Mouse (Mus musculus) G1E-ER4 (cell line): Measurements from ENCODE around the gene Fosb. TPM values are rescaled to one million over a fixed set of nuclear protein-coding genes. Genes with fewer than 3 reads are reported as not detected.

Source experiments
- GATA1 ChIP-seq: IDR thresholded peaks from one replicate; pipeline ENCODE4 v1.8.0; 2012; ENCODE audit warnings: low read length, inconsistent platforms
- polyA plus RNA-seq: library from polyadenylated mRNA; stranded (reverse); fragments of >175 nt; gene quantifications from 2 replicates; pipeline ENCODE4 v1.2.3, GENCODE M21; 2012

Gene Fosb
- polyA plus RNA-seq, 1 experiment, result 0.52 TPM

GRCm38 (mm10) chr7:19318676-19319075, 8.8 kb upstream of the Fosb start:
- no peak for TF ChIP-seq GATA1

DNA sequence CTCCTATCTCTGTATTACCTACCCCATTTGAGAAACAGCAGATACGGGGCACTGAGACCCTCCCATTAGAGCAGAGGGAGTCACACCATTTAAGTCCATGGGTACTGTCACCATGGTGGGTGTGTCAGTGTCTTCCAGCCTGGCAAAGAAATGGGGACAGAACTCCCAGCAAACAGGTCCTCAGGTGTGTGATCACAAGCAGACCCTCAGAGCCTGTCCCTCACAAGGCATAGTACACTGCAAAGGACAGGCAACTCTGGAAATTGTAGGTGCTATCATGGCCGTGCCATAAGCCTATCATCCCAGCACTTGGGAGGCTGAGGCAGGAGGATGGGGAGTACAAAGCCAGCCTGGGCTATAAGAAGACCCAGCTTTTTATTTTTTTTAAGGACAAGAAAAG, 8.3 kb upstream of the Fosb start:
- TF ChIP-seq GATA1, result no peak

DNA sequence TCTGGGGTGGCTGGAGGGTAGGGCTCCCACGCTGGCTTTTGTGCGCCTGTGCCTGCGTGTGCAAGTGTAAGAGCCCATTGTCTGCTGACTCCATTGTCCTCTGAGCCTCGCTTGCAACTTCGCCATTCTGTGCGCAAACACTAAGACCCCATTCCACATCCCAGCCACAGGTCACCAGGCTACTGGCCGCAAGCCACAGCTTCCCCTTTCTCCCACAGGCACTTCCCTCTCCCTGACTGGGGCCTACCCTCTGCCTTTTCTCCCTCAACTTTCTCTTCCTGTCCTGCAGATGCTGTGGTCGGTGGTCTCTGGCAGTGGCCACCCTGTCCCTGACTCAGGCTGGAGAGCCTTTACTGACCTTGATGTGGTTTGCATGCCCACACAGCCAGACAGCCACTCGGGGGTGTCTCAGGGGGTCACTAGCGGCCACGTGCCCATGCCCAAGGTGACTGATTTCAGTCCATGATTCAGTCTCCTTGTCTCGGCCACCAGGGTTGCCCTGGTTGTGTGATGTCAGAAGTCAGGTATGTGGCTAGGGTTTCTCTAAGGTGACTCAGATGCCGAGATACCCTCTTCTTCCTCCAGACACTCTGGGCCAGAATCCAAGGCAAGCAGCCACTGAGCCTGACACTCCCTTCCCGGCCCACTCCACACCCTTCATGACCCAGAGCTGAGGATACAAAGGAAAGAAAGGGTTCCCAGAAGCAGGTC, 6.8 kb upstream of the Fosb start:
- no peak for TF ChIP-seq GATA1

- TF ChIP-seq GATA1, result no peak
These were observed 4.2 kb upstream of the Fosb start for GRCm38 (mm10) chr7:19314033-19314432.

DNA sequence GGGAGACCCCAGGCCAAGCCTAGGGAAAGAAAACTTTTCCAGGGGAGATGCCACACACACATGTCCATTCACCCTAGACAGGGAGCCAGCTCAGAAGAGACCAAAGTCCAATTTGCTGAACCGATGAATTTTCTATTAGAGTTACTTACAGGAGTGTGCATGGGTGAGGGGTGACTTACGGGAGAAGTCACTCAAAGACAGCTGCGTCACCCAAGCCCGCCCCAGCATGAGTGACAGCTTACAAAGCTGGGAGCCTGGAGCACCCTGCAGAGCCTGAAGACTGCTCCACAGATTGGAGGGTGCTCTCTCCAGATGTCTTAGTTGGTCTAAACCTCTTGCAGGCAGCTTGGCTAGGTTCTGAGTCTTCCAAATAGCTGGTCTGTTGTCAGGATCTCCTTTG, 2.1 kb upstream of the Fosb start:
- TF ChIP-seq GATA1, result no peak

- TF ChIP-seq GATA1, result no peak
These were observed 470 bp downstream of the Fosb start for GRCm38 (mm10) chr7:19309278-19309883.

DNA sequence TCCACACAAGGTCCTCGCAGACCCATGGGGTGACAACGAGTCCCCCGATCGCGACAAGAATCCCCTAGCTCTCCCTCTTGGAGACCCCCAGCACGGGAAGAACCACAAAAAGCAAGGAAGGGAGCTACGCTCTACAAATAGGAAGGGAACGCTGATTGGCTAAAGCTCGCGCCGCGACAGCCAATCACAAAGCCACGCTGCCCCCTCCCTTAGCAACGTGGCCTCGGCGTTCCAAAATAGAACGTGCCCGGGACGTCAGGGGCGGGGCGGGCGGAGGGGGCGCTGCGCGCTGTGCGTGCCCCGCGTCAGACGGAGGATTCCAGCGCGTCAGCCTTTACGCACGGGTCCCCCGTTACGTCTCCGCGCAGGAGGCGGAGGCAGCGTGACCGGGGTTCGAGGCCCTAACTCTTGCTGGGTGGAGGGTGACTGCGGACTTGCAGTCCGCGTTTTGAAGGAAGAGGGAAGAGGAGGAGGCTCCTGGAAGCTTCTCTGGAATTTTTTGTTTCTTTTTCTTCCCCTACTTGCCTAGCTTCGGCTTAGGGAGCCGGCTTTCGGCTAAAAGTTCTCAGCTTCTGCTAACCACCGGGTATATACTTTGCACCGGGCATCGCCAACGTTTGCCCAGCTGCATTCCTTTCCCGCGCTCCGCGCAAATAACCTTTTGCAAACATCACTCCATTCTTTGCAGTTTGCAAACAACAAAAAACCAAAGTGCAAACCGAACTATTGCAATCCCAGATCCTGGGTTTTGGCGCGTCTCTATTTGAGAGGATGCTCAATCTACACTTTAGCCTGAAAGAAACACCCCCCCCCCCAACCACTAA, 1.2 kb downstream of the Fosb start:
- no peak for TF ChIP-seq GATA1

- TF ChIP-seq GATA1, result no peak
These were observed 2.0 kb downstream of the Fosb start for GRCm38 (mm10) chr7:19307739-19308453.

DNA sequence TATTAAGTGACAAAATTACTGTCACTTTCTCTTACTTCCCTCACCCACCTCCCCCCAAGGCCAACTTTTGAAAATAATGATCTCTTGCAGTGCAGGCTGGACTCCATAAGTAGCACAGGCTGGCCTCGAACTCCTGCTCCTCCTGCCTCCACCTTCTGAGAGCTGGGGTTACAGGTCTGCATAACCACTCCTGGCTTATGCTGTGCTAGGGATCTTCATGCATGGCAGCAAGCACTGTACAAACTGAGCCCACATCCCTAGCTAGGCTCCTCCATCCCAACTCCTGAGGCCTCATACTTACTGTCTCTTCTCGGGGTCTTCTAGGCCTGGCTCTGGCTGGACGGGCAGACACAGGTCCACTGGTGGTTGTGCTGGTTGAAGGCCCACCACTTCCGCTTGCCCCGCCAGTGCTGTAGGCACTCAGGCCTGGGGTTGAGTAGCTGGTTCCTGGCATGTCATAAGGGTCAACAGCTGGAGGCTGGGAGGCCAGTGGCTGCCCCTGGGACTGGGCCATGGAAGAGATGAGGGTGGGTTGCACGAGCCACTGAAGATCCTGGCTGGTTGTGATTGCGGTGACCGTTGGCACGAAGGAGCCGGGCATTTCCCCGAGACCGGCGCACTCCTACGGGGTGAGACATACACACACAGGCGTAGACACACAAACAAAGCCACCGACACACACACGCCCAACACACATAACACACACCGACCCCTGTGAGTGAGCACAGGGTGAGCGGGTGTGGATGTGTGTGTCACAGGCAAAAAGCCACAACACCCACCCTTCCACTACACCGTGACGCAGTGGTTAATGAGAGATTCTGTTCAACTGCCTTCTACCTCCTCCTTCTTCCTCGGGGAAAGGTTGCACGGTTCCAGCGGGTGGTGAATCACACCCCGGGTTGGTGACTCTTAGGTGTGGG, 2.8 kb downstream of the Fosb start:
- no peak for TF ChIP-seq GATA1

DNA sequence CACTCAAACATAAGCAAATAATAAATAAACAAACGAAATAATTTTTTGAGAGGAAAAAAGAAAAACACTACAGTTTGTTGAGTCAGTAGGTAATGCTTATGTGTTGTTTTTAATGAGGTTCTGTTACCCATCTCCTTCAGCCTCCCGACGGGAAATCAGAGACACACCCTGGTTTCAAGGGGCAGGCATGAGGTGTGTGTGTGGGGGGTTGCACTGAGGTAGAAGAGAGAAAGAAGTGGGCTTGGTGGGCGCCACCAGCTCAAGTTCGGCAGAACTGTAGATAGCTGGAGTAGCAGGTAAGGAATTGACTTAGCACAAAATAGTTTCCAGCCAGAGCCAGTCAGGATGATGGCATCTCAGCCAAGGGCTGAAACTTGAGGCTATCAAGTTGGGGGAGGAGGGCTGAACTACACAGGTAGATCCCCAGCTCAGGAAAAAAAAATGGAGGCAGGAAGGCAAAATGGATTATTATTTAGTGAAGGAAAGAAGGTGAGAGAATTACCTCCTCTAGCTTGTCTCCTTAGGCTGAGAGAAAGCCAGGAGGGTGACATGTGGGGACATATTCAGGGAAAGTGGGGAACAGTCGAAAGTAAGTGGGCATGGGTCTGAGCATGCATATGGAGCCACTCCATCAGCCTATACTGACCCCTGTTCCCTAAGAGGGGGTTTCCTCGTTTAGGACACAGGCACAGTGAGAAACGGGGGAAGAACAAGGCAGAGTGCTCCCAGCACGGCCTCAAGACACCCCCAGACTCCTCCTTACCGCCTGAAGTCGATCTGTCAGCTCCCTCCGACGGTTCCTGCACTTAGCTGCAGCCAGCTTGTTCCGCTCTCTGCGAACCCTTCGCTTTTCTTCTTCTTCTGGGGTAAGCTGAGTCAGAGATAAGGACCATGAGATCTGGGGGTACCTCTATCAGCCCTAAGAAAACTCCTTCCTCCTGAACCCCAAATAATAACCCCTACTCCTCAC, 3.8 kb downstream of the Fosb start:
- TF ChIP-seq GATA1, result no peak

DNA sequence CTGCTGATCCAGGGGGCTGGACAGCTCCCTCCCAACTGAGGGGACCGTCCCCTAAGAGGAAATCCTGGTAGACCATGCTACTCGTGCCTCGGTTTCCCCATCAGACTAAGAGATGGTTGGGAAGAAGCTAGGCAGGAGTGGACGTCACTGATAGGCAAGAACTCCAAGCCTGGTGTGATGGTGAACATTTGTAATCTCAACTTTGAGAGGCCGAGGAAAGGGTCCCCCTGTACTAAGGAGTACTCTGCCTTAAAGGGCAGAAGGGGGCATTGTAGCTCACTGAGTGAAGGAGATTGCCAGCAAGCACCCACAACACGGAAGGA, 4.5 kb downstream of the Fosb start:
- TF ChIP-seq GATA1, result no peak

- no peak for TF ChIP-seq GATA1
These were observed 5.1 kb downstream of the Fosb start for GRCm38 (mm10) chr7:19304501-19305412.

- TF ChIP-seq GATA1, result no peak
These were observed 6.1 kb downstream of the Fosb start for GRCm38 (mm10) chr7:19303770-19304169.
